Mouse (Mus musculus): ENCODE data around the gene Hamp.

DNA sequence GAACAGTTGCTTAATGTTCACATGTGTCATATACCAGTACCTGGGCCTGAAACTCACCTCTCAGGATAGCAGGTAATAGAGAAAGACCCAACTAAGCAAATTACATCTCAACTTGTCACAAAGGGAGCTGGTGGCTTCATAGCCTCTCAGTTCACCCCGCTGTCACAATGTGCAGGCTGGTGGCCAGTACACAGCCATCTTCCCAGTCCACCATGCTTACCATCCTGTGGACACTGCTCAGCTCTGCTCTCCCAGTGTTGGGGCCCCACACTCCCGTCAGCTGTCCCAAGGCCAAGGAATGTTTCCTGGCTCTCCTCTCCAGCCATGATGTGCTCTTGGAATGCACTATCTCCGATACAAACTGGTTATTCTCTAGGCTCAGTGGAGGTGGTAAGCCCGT is 37.9 kb upstream of the Hamp start:
- no peak for TF ChIP-seq CTCF (IDR thresholded peaks at IDR 0.05; ENCODE audit: extremely low read depth, insufficient read depth, insufficient read length, insufficient replicate concordance)
- no peak for TF ChIP-seq POLR2A (IDR thresholded peaks at IDR 0.05; ENCODE audit: low read depth, low read length)

Measured in spleen, adult 2 months (tissue).